Mouse (Mus musculus): ENCODE measurements around the gene Rorb.

Gene Rorb

DNA sequence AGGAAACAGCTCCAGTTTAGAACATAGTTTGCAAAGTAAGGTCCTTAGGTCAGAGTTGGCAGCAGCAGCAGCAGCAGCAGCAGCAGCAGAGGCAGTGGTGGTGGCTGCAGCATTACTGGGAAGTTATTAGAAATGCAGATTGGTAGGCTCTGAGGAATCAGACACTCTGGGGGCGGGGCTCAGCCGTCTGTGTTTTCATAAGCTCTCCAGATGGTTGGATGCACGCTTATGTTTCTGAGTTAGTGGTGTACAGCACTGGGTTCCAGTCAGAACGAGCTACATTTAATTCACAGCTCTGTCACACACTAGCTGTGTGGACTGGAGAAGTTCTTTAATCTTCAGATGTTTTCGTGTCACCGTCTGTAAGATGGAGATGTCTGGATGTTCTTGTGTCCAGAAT lies 105.9 kb downstream of the Rorb start:
- DNase-seq (ENCODE audit: low spot score): peak; percentile 15

DNA sequence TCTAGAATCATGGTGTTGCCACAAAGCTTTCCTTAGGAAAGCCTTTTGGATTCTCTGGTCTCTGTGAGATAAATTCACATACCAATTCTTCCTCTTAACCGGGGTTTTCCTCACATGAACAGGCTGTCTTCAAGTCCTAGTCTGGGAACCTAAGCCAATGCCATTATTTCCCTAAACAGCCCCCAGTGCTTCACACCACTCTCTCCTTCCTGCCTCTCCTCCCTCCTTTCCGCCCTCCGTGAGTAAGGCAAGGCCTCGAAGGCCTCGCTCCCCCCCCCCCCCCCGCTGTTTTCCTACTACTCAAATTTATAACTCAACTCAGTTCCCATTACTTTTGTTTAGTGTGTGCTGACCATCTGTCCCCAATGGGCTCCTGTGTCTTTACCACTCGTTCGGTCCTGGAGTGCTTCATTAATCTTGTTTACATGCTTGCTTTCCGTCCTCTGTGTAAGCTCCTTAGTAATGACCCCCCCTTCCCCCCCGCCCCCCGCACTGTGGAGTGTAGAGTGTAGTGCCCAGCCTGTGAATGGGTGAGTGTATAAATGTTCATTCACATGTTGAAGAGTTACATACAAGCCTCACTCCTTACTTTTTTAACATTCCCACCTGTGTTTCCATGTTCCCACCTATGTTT lies 106.9 kb downstream of the Rorb start:
- no peak for DNase-seq (ENCODE audit: low spot score)

DNA sequence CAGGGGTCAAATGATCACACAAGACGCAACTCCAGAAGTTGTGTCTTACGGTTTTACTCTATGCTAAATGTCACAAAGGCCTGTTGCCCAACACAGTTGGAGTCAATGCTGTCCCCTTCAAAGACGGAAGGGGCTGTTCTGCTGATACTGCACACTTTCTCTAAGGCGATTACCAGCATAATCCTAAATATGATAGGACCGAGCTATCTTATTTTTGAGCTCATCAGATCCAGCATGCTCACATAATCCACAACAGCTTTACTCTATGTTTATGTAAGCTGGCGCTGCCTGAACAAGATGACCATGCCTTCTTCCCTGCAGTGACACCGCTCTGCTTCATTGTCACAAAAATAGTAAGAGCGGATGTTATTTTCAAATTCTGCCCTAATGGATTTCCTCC lies 112.0 kb downstream of the Rorb start:
- DNase-seq (ENCODE audit: low spot score): no peak

GRCm38 (mm10) chr19:18997711-18998110 lies 113.3 kb downstream of the Rorb start:
- no peak for DNase-seq (ENCODE audit: low spot score)

DNA sequence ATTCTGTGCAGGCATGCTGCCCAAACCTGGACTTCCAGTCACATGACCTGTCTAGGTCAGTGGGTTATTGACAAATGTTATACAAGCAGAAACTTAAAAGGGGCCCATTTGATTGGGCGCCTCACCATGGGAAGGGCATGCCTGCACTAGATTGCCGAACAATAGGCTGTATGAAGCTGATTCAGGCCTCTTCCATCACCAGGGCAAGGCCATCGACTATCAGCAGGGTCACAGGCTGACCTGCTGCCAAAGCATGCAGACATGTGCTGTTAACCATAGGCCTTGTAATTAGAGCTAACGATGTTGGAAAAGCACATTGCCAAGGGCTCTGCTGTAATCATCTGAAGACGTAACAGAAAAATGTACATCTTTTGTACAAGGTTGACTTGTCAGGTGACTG lies 131.0 kb downstream of the Rorb start:
- no peak for DNase-seq (ENCODE audit: low spot score)

- peak; percentile 59 for DNase-seq (ENCODE audit: low spot score)
Observed at GRCm38 (mm10) chr19:18974796-18975660, 136.0 kb downstream of the Rorb start.

DNA sequence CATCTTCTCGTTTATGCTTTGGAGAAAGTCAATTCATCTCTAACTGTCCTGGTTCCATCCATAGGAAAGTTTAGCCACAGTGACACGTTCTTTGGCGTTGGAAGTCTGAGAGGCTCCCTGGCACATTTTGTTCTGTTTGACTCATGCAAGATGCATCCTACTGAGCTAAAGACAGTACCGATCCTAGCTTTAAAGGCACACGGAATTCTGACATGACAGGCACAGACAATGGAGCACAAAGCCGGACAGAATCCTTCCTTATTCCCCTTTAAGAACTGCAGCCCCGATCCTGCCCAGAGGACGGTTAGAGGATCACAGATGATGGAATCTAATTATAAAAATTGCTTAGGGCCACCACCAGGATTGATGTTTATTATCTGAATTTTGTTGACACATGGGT lies 141.6 kb downstream of the Rorb start:
- no peak for DNase-seq (ENCODE audit: low spot score)

- no peak for DNase-seq (ENCODE audit: low spot score)
Observed at GRCm38 (mm10) chr19:18967307-18967706, 143.7 kb downstream of the Rorb start.

DNA sequence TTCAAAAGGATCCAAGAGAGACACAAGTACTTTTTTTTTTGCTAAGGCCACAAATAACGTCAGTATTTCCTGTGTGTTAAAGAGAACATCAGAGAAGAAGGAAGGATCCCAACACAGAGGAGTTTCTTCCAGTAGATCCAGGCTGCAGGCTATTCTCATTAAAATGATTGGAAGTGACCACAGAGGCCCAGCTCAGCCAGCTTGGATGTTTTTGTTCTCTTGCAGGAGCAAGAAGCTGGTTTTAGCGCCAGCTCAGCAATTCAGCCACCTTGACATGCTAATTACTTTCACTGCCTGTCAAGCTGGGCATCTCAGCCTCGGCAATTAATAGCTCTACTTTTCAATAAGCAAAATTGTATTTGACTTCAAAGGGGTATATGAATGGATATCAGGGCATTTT lies 151.1 kb downstream of the Rorb start:
- no peak for DNase-seq (ENCODE audit: low spot score)

- DNase-seq (ENCODE audit: low spot score): no peak
Observed at GRCm38 (mm10) chr19:18952806-18953205, 158.2 kb downstream of the Rorb start.

- DNase-seq (ENCODE audit: low spot score): no peak
Observed at GRCm38 (mm10) chr19:18947193-18947592, 163.8 kb downstream of the Rorb start.

- DNase-seq (ENCODE audit: low spot score): no peak
Observed at GRCm38 (mm10) chr19:18945265-18945664, 165.7 kb downstream of the Rorb start.

DNA sequence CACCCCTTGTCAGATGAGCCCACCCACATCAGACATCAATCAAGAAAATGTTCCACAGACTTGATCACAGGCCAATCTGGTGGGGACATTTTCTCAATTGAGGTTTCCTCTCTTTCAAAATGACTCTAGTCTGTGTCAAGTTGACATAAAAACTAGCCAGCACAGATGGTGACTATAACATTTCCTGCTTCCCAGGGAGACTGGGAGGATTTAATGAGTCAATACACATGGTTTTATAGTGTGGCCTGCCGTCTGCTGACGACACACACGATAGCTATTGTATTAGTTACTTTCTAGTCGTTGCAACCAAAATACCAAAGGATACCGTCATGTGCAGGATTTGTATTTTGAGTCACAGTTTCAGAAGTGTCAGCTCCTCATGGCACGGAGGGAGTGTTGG lies 169.6 kb downstream of the Rorb start:
- DNase-seq (ENCODE audit: low spot score): no peak

- no peak for DNase-seq (ENCODE audit: low spot score)
Observed at GRCm38 (mm10) chr19:18911755-18912340, 199.1 kb downstream of the Rorb start.

GRCm38 (mm10) chr19:18909641-18910040 lies 201.4 kb downstream of the Rorb start:
- no peak for DNase-seq (ENCODE audit: low spot score)

DNA sequence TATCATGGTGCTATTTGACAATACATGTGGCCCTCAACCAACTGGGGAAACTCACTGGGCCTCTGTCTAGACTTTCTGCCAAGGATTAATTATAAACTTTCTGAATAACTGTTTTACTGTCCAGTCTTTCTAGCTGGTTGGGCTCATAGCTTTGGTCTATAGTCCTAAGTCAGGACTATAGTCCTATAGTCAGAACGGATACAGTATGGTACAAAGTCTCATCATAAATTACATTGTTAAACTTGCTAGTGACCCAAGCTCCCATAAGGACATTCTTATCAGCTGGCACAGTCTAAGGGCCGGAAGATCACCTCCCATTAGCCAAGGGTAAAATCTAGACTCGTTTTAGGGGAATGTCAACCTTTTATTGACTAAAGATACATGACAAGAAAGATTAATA lies 205.5 kb downstream of the Rorb start:
- DNase-seq (ENCODE audit: low spot score): no peak

GRCm38 (mm10) chr19:18902694-18903067 lies 208.3 kb downstream of the Rorb start:
- no peak for DNase-seq (ENCODE audit: low spot score)

DNA sequence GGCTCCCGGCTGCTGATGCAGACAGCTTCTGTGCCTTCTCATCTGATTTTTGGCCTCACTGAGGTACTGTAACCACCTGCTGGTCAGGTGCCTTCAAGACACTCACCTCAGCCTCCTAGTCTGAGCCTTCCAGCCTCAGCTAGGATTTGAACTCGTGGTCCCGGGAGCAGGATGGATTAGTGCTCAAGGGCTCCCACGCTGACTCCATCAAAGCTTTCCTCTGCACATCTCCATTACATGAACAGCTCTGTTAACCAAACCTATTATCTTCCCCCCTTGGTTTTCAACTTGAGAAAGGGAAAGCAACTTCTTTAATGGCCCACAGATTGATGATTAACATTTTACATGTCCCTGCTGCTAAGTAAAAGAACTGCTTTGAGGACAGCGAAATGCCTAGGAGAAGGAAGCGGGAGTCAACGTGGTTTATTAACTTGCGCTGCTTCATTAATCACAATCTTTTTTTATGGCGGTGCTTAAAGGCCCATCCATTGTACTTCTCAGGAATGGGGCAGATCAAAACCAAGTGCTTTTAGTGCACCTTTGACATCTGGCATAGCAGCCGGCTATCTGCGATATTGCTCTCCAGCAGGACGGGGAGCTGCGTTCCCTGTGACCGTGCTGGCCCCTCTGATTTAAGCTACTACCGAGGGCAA lies 208.8 kb downstream of the Rorb start:
- DNase-seq (ENCODE audit: low spot score): no peak

DNA sequence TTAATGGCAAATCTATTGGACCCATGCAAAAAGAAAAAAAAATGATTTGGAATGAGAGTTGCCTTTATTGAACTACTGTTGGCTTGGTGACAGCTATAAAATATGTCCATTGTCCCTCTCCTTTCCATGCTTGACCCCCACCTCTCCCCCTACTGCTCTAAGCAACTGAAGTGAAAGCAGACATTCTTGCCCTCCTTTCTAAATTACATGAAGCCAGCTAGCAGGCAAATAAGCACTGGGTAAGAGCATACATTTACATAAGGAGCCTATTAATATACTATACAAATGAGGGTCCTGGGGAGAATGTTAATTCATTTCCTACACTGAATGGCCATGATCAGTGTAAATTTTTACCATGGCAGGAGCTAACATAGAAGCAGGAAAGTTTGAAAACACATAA lies 212.8 kb downstream of the Rorb start:
- DNase-seq (ENCODE audit: low spot score): no peak

DNA sequence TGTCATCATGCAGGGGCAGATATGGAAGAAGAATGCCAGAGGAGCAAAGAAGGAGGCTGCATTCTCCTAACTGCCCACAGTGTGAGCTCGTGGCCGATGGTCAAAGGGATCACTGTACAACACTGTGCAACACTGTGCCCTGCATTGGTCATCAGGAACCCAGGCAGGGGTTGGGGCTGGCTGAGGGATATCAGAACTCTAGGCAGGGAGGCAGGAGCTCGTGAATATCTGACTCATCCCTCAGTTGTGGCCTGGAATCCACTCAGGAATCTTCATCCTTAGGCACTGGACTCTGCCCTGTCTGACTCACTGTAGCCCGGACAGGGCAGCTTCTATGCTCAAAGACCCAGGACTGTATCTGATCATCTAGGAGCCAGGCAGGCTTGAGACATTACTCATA lies 220.8 kb downstream of the Rorb start:
- no peak for DNase-seq (ENCODE audit: low spot score)

DNA sequence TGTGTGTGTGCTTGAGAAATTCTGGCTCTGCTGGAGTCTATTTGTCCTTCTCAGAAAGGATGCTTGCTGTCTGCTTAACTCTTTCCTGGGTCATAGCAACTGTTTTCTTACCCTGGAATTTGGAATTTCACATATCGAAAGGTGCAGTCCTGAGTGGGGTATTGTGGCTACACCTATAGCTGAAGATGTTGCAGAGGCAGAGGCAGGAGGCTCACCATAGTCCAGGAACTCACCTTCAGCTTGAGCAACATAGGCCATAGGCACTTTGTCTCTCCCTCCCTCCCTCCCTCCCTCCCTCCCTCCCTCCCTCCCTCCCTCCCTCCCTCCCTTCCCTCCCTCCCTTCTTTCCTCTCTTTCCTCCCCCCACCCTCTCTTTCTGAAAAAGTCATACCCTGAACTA lies 221.4 kb downstream of the Rorb start:
- DNase-seq (ENCODE audit: low spot score): no peak

DNA sequence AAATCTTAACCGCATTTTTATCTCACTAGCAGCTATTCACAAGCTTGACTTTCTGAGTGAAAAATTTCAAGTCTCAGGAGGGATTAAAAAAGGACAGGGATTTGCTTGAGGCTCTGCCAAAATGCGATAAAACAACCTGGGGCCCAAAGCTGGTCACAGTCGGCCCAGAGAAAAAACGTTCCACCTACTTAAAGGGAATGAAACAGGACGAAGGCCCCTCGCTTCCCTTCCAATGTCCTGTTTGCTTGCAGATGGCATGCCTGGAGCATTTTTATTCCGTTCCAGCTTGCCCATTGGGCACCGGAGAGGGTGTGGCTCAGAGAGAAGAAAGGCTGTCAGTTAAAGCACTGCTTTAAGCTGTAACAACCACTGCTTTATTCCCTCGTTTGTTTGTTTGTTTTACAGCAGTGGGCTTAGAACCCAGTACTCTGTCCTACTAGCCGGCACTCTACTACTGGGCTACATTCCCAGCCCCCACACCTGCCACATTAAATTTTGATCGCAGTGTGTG lies 221.8 kb downstream of the Rorb start:
- DNase-seq (ENCODE audit: low spot score): peak; percentile 38

All from left cerebral cortex, adult 11 months (tissue).